In the genomic region with DNA sequence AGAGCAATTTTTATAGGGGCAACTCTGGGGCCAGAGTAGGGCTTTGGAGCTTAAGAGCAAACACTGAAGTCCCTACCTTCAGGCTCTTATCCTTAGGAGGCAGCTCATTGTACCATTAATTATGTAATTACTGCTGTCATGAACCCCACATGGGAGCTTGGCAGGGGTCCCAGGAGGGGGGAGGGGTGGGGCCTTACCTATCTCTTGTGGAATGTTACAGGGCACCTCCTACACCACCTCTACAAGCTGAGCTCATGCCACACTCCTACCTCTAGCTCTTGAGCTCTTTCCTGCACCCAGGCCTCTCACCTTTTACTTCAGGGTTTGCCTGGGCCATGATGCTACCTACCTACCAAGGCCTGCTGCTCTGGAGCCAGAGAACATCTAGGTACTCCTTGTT, we compare ENCODE assay signal across 8 mouse cellular contexts. TPM values are rescaled to one million over a fixed set of nuclear protein-coding genes. Genes with fewer than 3 reads are reported as not detected.
DNase-seq lines count a peak whose midpoint lies in the region; ATAC-seq and TF ChIP-seq lines count a peak whose summit lies in the region.

No protein-coding gene starts in this region.

- no peak for TF ChIP-seq CTCF in kidney, adult 2 months (conservative IDR thresholded peaks at IDR 0.05; ENCODE audit: insufficient read depth, insufficient read length, low read depth, low read length)

- peak overlapping the region; percentile 99; the same call in 1 of the 2 replicates for H3K4me2 ChIP-seq in heart, embryonic 12.5 days
- 0 out of 2 replicates have a peak overlapping the region, but pooled peaks have one; percentile 71 for H3K4me2 ChIP-seq in midbrain, embryonic 16.5 days (ENCODE audit: low read length)

- no peaks in the 10 kb centered on the region for H3K9me3 ChIP-seq in heart, embryonic 12.5 days (replicated peaks)
- no peaks in the 10 kb centered on the region for H3K9me3 ChIP-seq in midbrain, embryonic 16.5 days (replicated peaks; ENCODE audit: control insufficient read depth, low read length, poor library complexity, severe bottlenecking)

- peak overlapping the region; percentile 97 for H3K27ac ChIP-seq in heart, embryonic 12.5 days (ENCODE audit: poor library complexity, severe bottlenecking)
- no peak overlapping the region for H3K27ac ChIP-seq in kidney, adult 2 months (ENCODE audit: insufficient read depth, low read depth, low read length)
- peak overlapping the region; percentile 98 for H3K27ac ChIP-seq in midbrain, embryonic 16.5 days (ENCODE audit: low read length)

- peak overlapping the region; percentile 89; the same call in 1 of the 2 replicates for H3K9ac ChIP-seq in heart, embryonic 12.5 days
- 0 out of 2 replicates have a peak overlapping the region, but pooled peaks have one; percentile 82 for H3K9ac ChIP-seq in midbrain, embryonic 16.5 days (ENCODE audit: low read depth, low read length)

- DNase-seq in heart, adult 8-10 months (ENCODE audit: low spot score): no peak
- peak; percentile 46 to 56 for DNase-seq in cerebellum, postnatal 36 days
- DNase-seq in kidney, adult 2 months: peak; percentile 82
- no peak for DNase-seq in frontal cortex, postnatal 14 days (ENCODE audit: low spot score in 2 of 2)
- DNase-seq in layer of hippocampus, postnatal 36 days: no peak
- no peak for DNase-seq in embryo, embryonic 10.5 days (ENCODE audit: low spot score)

- H3K4me1 ChIP-seq in heart, embryonic 12.5 days (replicated peaks): peaks cover 88% of the 10 kb centered on the region
- H3K4me1 ChIP-seq in kidney, adult 2 months (ENCODE audit: control insufficient read depth, insufficient read depth, low read length): peaks cover 24% of the 10 kb centered on the region
- peaks cover 61% of the 10 kb centered on the region for H3K4me1 ChIP-seq in midbrain, embryonic 16.5 days (ENCODE audit: control insufficient read depth, insufficient read depth, low read length)

- H3K27me3 ChIP-seq in heart, embryonic 12.5 days (replicated peaks): no peaks in the 10 kb centered on the region
- H3K27me3 ChIP-seq in kidney, adult 2 months (replicated peaks; ENCODE audit: control insufficient read depth, insufficient read depth, low read length): no peaks in the 10 kb centered on the region
- no peaks in the 10 kb centered on the region for H3K27me3 ChIP-seq in midbrain, embryonic 16.5 days (ENCODE audit: control insufficient read depth, insufficient read depth, low read depth, low read length)

- H3K4me3 ChIP-seq in heart, embryonic 12.5 days: no peak overlapping the region
- no peak overlapping the region for H3K4me3 ChIP-seq in kidney, adult 2 months (ENCODE audit: insufficient read depth, low read depth, low read length)
- H3K4me3 ChIP-seq in midbrain, embryonic 16.5 days (ENCODE audit: low read depth, low read length): no peak overlapping the region

- no peak for TF ChIP-seq POLR2A in kidney, adult 2 months (IDR thresholded peaks at IDR 0.05; ENCODE audit: low read depth, low read length)

- ATAC-seq in heart, embryonic 12.5 days (ENCODE audit: insufficient number of reproducible peaks, low FRiP score): no peak
- ATAC-seq in midbrain, embryonic 16.5 days: no peak

- peaks cover 5% of the 10 kb centered on the region; the same call in 1 of the 2 replicates for H3K36me3 ChIP-seq in heart, embryonic 12.5 days
- no peaks in the 10 kb centered on the region for H3K36me3 ChIP-seq in kidney, adult 2 months (ENCODE audit: control insufficient read depth, insufficient read depth, low read length)
- H3K36me3 ChIP-seq in midbrain, embryonic 16.5 days (ENCODE audit: control insufficient read depth, insufficient read depth, low read length): no peaks in the 10 kb centered on the region

RNA-seq across cellular contexts. Expression of gene Srebf1, which starts 43.9 kb away (rescaled TPM):
- 39.7 and 41.1 TPM in 2 replicates for polyA plus RNA-seq in heart, embryonic 12.5 days (2016; fragmentation: Nextera tagmentation; extraction: Ambion mirVana)
- total RNA-seq in heart, adult 8-10 months (2022): 10 to 100 TPM; 31.0 to 42.3 (median 36.5) TPM
- 89.1 and 123 TPM in 2 replicates for polyA plus RNA-seq in kidney, adult 2 months (2012; rRNA removed)
- polyA plus RNA-seq in midbrain, embryonic 16.5 days (2015; fragmentation: Nextera tagmentation; extraction: Ambion mirVana): 31.9 and 34.1 TPM in 2 replicates
- total RNA-seq in layer of hippocampus, postnatal 36 days (2021): 10 to 100 TPM; 47.1 to 56.2 TPM

Comparison
In these comparisons a context has a peak if more than half of its experiments do, and no peak if none do; other contexts are left out.
1. DNase-seq: peak in cerebellum, postnatal 36 days (2 of 2) and kidney, adult 2 months (single experiment); none in heart, adult 8-10 months (single experiment), frontal cortex, postnatal 14 days (0 of 2), layer of hippocampus, postnatal 36 days (0 of 2) and embryo, embryonic 10.5 days (single experiment).